Mouse (Mus musculus) neural tube, embryonic 13.5 days (tissue): ENCODE results near the gene Olfr750. TPM values are rescaled to one million over a fixed set of nuclear protein-coding genes. Genes with fewer than 3 reads are reported as not detected.

Experiments used
- polyA plus RNA-seq: library from polyadenylated mRNA; unstranded; fragments of >200 nt; fragmentation: Nextera tagmentation; extraction: Ambion mirVana; gene quantifications from 2 replicates; pipeline ENCODE4 v1.2.1, GENCODE M21; 2015

Gene Olfr750
- polyA plus RNA-seq, 1 experiment from 2014 or later: not detected

Other genes starting within 250 kb of the Olfr750 start
- 3.2 and 3.4 TPM in 2 replicates for gene Tep1, start 203.9 kb downstream of the Olfr750 start, polyA plus RNA-seq
- gene Klhl33, start 176.9 kb downstream of the Olfr750 start, polyA plus RNA-seq: 0.88 and 1.2 TPM in 2 replicates
- gene Osgep, start 149.5 kb downstream of the Olfr750 start, polyA plus RNA-seq: 122 and 125 TPM in 2 replicates
- gene Apex1, start 149.5 kb downstream of the Olfr750 start, polyA plus RNA-seq: 215 and 219 TPM in 2 replicates
- gene Pip4p1, start 143.6 kb downstream of the Olfr750 start, polyA plus RNA-seq: 90.2 and 103 TPM in 2 replicates
- gene Pnp, start 143.4 kb downstream of the Olfr750 start, polyA plus RNA-seq: 25.8 and 27.4 TPM in 2 replicates
- 2.7 TPM in 1 of 2 replicates, not detected in the other for gene Gm49342, start 129.9 kb downstream of the Olfr750 start, polyA plus RNA-seq
- gene Pnp2, start 118.4 kb downstream of the Olfr750 start, polyA plus RNA-seq: not detected in 2 replicates
- gene Rnase10, start 66.7 kb downstream of the Olfr750 start, polyA plus RNA-seq: not detected in 2 replicates
- not detected in 2 replicates for gene Rnase9, start 32.6 kb downstream of the Olfr750 start, polyA plus RNA-seq
- gene Rnase11, start 24.3 kb downstream of the Olfr750 start, polyA plus RNA-seq: not detected in 2 replicates
- not detected in 2 replicates for gene Rnase12, start 16.8 kb downstream of the Olfr750 start, polyA plus RNA-seq
- 16.1 and 17.0 TPM in 2 replicates for gene Rnase4, start 16.6 kb upstream of the Olfr750 start, polyA plus RNA-seq
- gene Ang, start 16.7 kb upstream of the Olfr750 start, polyA plus RNA-seq: 3.7 and 3.9 TPM in 2 replicates
- not detected in 2 replicates for gene Eddm3b, start 40.0 kb upstream of the Olfr750 start, polyA plus RNA-seq
- gene Rnase6, start 49.5 kb upstream of the Olfr750 start, polyA plus RNA-seq: 0.24 and 0.29 TPM in 2 replicates
- gene Rnase1, start 72.3 kb upstream of the Olfr750 start, polyA plus RNA-seq: 0.73 TPM in 1 of 2 replicates, not detected in the other
- not detected in 2 replicates for gene Rnase2b, start 87.8 kb upstream of the Olfr750 start, polyA plus RNA-seq
- not detected in 2 replicates for gene Ang2, start 124.7 kb upstream of the Olfr750 start, polyA plus RNA-seq
- gene Ear14, start 129.0 kb upstream of the Olfr750 start, polyA plus RNA-seq: not detected in 2 replicates
- gene Rnase2a, start 181.7 kb upstream of the Olfr750 start, polyA plus RNA-seq: not detected in 2 replicates